Mouse (Mus musculus): Measurements from ENCODE around the gene Socs2. TPM values are rescaled to one million over a fixed set of nuclear protein-coding genes. Genes with fewer than 3 reads are reported as not detected.

The Socs2 gene
- polyA plus RNA-seq, 1 experiment from 2014 or later = 82.8 TPM

Other genes starting within 250 kb of the Socs2 start
- gene Cradd, start 93.0 kb downstream of the Socs2 start, polyA plus RNA-seq (2016; fragmentation: Nextera tagmentation; extraction: Ambion mirVana) = 12.0 and 12.4 TPM in 2 replicates
- gene Mrpl42, start 84.8 kb upstream of the Socs2 start, polyA plus RNA-seq (2016; fragmentation: Nextera tagmentation; extraction: Ambion mirVana) = 246 and 265 TPM in 2 replicates
- 367 and 390 TPM in 2 replicates for gene Ube2n, start 98.0 kb upstream of the Socs2 start, polyA plus RNA-seq (2016; fragmentation: Nextera tagmentation; extraction: Ambion mirVana)
- 123 and 126 TPM in 2 replicates for gene Nudt4, start 147.0 kb upstream of the Socs2 start, polyA plus RNA-seq (2016; fragmentation: Nextera tagmentation; extraction: Ambion mirVana)